Mouse (Mus musculus) liver, adult 2 months (tissue): Measurements from ENCODE around the gene Olfr69. TPM values are rescaled to one million over a fixed set of nuclear protein-coding genes. Genes with fewer than 3 reads are reported as not detected.
"Not testable (repeated sequence)": the region's sequence is repeated elsewhere in the genome, so short reads cannot be mapped to it uniquely, and the experiment has no call there.

Source experiments
- DNase-seq: peaks from one replicate; pipeline ENCODE4 v3.0.0-alpha.2; 2011; ENCODE audit warnings: low read depth, low spot score; ENCODE audit errors: extremely low read depth
- H3K27ac ChIP-seq: fragments of 200-500 bp; replicated peaks from 2 replicates; pipeline ENCODE4 v1.5.1; 2012; ENCODE audit warnings: low read depth, mild to moderate bottlenecking, control low read depth, inconsistent platforms, low read length; ENCODE audit not compliant: insufficient read depth
- H3K27me3 ChIP-seq: fragments of 200-500 bp; 2 replicates; pipeline ENCODE4 v1.6.1; 2012; ENCODE audit warnings: mild to moderate bottlenecking, moderate library complexity, low read length, inconsistent platforms; ENCODE audit not compliant: control insufficient read depth, insufficient read depth
- H3K36me3 ChIP-seq: fragments of 200-500 bp; 2 replicates; pipeline ENCODE4 v1.6.1; 2012; ENCODE audit warnings: low read length, inconsistent platforms; ENCODE audit not compliant: control insufficient read depth, insufficient read depth
- H3K4me1 ChIP-seq: fragments of 200-500 bp; 2 replicates; pipeline ENCODE4 v1.6.1; 2011; ENCODE audit warnings: low read length; ENCODE audit not compliant: control insufficient read depth, insufficient read depth
- H3K4me3 ChIP-seq: fragments of 200-500 bp; 2 replicates; pipeline ENCODE4 v1.5.1; 2011; ENCODE audit warnings: low read depth, mild to moderate bottlenecking, control low read depth, low read length, moderate library complexity; ENCODE audit not compliant: insufficient read depth
- H3K79me2 ChIP-seq: fragments of 200-500 bp; 2 replicates; pipeline ENCODE4 v1.6.1; 2012; ENCODE audit warnings: inconsistent platforms, mild to moderate bottlenecking, low read length, moderate library complexity; ENCODE audit not compliant: control insufficient read depth, insufficient read depth
- H3K9ac ChIP-seq: fragments of 200-500 bp; 2 replicates; pipeline ENCODE4 v1.6.1; 2012; ENCODE audit warnings: low read depth, mild to moderate bottlenecking, control low read depth, inconsistent platforms, low read length
- CTCF ChIP-seq: fragments of 200-500 bp; IDR thresholded peaks from 2 replicates; pipeline ENCODE4 v1.5.1; 2011; ENCODE audit warnings: low read depth, low read length, control low read depth
- POLR2A ChIP-seq: fragments of 200-500 bp; IDR thresholded peaks from 2 replicates; pipeline ENCODE4 v1.6.1; 2011; ENCODE audit warnings: low read length, control low read depth; ENCODE audit not compliant: insufficient read depth; ENCODE audit errors: extremely low read depth
- WGBS: fragments of 180-500 bp; shearing (Covaris S2); methylation state at CpG from one replicate; pipeline ENCODE4 v1.1.7; 2018; 5-methylcytosine and 5-hydroxymethylcytosine counted together
- polyA plus RNA-seq: library from polyadenylated mRNA; depleted of rRNA; stranded (reverse); fragments of >200 nt; gene quantifications from 2 replicates; pipeline ENCODE4 v1.2.3, GENCODE M21; 2012; rRNA removed
- total RNA-seq: library from RNA; depleted of rRNA; stranded (reverse); fragments of >200 nt; gene quantifications from 2 replicates; pipeline ENCODE4 v1.2.3, GENCODE M21; 2014; rRNA removed

The Olfr69 gene
- not detected in 2 replicates for total RNA-seq
- not detected in 2 replicates for polyA plus RNA-seq

- H3K36me3 ChIP-seq, result no peaks in the 10 kb centered on the region
- H3K79me2 ChIP-seq, result no peaks in the 10 kb centered on the region
- H3K27me3 ChIP-seq, result no peaks in the 10 kb centered on the region
- 58% methylated on average over 2 of the region's 2 CpGs for WGBS
- DNase-seq, result no peak
- no peaks in the 10 kb centered on the region for H3K4me1 ChIP-seq
- no peak within 1 kb of the TSS for H3K9ac ChIP-seq
- no peak for TF ChIP-seq CTCF
- no peak for TF ChIP-seq POLR2A
- no peak within 1 kb of the TSS for H3K4me3 ChIP-seq
- no peak within 1 kb of the TSS for H3K27ac ChIP-seq
Observed at GRCm38 (mm10) chr7:103771494-103771893, at the start of gene Olfr69. Olfr69 (minus strand) TSS chr7:103771594.

- not testable (repeated sequence) for DNase-seq, H3K27me3 ChIP-seq, H3K36me3 ChIP-seq, H3K9ac ChIP-seq, H3K27ac ChIP-seq, H3K4me3 ChIP-seq, H3K4me1 ChIP-seq, H3K79me2 ChIP-seq
- 35% methylated on average over 2 of the region's 2 CpGs for WGBS
Observed at GRCm38 (mm10) chr7:103815085-103815484, 43.7 kb upstream of the Olfr69 start.

- no peak within 1 kb of the TSS for H3K4me3 ChIP-seq
- H3K27me3 ChIP-seq, result no peaks in the 10 kb centered on the region
- no peaks in the 10 kb centered on the region for H3K36me3 ChIP-seq
- WGBS, result 90% methylated on average over 3 of the region's 3 CpGs
- H3K4me1 ChIP-seq, result no peaks in the 10 kb centered on the region
- H3K9ac ChIP-seq, result no peak within 1 kb of the TSS
- H3K79me2 ChIP-seq, result no peaks in the 10 kb centered on the region
- DNase-seq, result no peak
- TF ChIP-seq CTCF, result no peak
- no peak for TF ChIP-seq POLR2A
- no peak within 1 kb of the TSS for H3K27ac ChIP-seq
Observed at GRCm38 (mm10) chr7:103813766-103814165, 42.4 kb upstream of the Olfr69 start, which contains the start of gene Hbb-bt. Hbb-bt (minus strand) TSS chr7:103813996.

GRCm38 (mm10) chr7:103813152-103813551, 41.8 kb upstream of the Olfr69 start:
- not testable (repeated sequence) for H3K4me1 ChIP-seq, H3K4me3 ChIP-seq, DNase-seq, H3K36me3 ChIP-seq, H3K27me3 ChIP-seq, H3K79me2 ChIP-seq, H3K9ac ChIP-seq, H3K27ac ChIP-seq
- whole genome bisulfite sequencing, result no CpG with 5 or more reads among the region's 3 CpGs

GRCm38 (mm10) chr7:103812174-103812573, 40.8 kb upstream of the Olfr69 start:
- H3K36me3 ChIP-seq, result no peaks in the 10 kb centered on the region
- H3K4me1 ChIP-seq, result no peaks in the 10 kb centered on the region
- DNase-seq, result no peak
- TF ChIP-seq POLR2A, result no peak
- no peak for TF ChIP-seq CTCF
- H3K4me3 ChIP-seq, result no peak overlapping the region
- H3K79me2 ChIP-seq, result no peaks in the 10 kb centered on the region
- H3K9ac ChIP-seq, result no peak overlapping the region
- 43% methylated on average over 1 of the region's 1 CpGs for WGBS
- no peaks in the 10 kb centered on the region for H3K27me3 ChIP-seq
- H3K27ac ChIP-seq, result no peak overlapping the region

GRCm38 (mm10) chr7:103811223-103811845, 39.9 kb upstream of the Olfr69 start:
- H3K4me1 ChIP-seq, result no peaks in the 10 kb centered on the region
- H3K27me3 ChIP-seq, result no peaks in the 10 kb centered on the region
- DNase-seq, result no peak
- no peak overlapping the region for H3K27ac ChIP-seq
- no peak overlapping the region for H3K9ac ChIP-seq
- 83% methylated on average over 1 of the region's 1 CpGs for WGBS
- no peak for TF ChIP-seq POLR2A
- no peak for TF ChIP-seq CTCF
- no peaks in the 10 kb centered on the region for H3K36me3 ChIP-seq
- no peaks in the 10 kb centered on the region for H3K79me2 ChIP-seq
- H3K4me3 ChIP-seq, result no peak overlapping the region
